Mouse (Mus musculus): ENCODE measurements around the gene Tescl.

GRCm38 (mm10) chr7:24378049-24378701, 44.4 kb upstream of the Tescl start:
- TF ChIP-seq GATA1 (IDR thresholded peaks at IDR 0.05; ENCODE audit: low read length) (no peak), TAL1 (IDR thresholded peaks at IDR 0.05; ENCODE audit: low read length) (no peak; the same call in 2 of the 3 replicates)
